Mouse (Mus musculus): ENCODE data around the gene Cbx7. TPM values are rescaled to one million over a fixed set of nuclear protein-coding genes. Genes with fewer than 3 reads are reported as not detected.

The Cbx7 gene
- polyA plus RNA-seq, 1 experiment, result 30.5 TPM

GRCm38 (mm10) chr15:80004644-80005340 is 33.9 kb upstream of the Cbx7 start:
- WGBS, result 32% methylated on average over 14 of the region's 14 CpGs
- DNase-seq (ENCODE audit: low read depth, low spot score), result no peak

DNA sequence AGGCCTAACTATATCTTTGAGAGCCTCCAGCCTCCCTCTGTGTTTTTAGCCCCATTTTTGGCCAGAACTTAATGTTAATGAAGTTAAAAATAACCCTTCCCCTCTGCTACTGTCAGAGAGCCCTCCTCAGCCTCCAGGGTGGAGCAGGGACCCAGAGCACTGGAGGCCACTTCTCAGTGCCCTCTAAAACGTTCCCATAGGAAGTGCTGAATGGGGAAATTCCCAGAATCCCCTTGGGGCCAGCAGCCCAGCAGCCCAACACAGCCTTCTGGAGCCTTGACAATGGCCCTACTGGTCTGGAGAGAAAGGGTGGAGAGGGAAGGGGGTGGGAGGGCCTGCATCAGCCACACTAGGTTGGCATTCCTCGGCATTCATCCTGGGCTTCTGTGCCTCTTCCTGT is 32.7 kb upstream of the Cbx7 start:
- no peak for DNase-seq (ENCODE audit: low read depth, low spot score)
- WGBS, result 57% methylated on average over 2 of the region's 2 CpGs

DNA sequence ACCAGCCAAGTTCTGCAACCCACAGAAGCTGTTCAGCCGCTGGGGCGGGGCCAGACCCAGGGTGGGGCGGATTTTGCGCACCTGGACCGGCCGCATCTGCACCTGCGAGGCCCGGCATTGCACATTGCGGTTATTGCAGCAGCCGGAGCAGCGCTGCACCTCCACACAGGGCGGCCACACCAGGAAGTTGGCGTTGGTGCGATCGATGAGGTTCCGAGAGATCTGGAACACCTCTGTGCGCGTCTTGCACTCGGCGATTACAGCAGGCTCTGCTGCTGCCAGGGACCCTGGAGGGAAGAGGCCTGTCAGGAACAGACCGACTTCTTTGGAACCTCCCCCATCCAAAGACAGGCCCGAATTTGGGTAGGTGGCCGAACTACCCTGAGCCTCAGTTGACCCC is 30.7 kb upstream of the Cbx7 start:
- DNase-seq (ENCODE audit: low read depth, low spot score), result no peak
- 73% methylated on average over 23 of the region's 23 CpGs for WGBS

GRCm38 (mm10) chr15:80000694-80001093 is 29.8 kb upstream of the Cbx7 start:
- WGBS, result 61% methylated on average over 8 of the region's 8 CpGs
- DNase-seq (ENCODE audit: low read depth, low spot score), result no peak

GRCm38 (mm10) chr15:79997988-79998387 is 27.1 kb upstream of the Cbx7 start:
- WGBS, result 70% methylated on average over 3 of the region's 3 CpGs
- DNase-seq (ENCODE audit: low read depth, low spot score), result no peak

- 92% methylated on average over 11 of the region's 11 CpGs for WGBS
- DNase-seq (ENCODE audit: low read depth, low spot score), result no peak
Observed at GRCm38 (mm10) chr15:79996781-79997180, 25.9 kb upstream of the Cbx7 start.

DNA sequence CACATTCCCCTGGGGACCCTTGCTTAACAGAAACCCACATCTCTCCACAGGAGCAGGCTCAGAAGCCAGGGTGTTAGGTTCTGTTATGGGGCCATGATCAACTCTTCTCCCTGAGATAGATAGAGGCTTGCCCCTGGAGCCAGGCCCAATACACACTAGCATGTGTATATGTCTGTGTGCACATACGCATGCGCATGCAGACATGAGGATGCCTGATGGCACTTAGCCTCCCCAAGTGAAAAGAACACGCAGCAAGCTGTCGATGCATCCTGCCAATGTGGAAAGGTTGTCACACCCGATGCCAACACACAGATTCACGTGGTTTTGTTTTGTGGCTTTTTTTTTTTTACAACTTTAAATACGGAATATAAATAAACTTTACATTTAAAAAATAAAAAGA is 24.6 kb upstream of the Cbx7 start:
- WGBS, result 85% methylated on average over 7 of the region's 7 CpGs
- no peak for DNase-seq (ENCODE audit: low read depth, low spot score)

DNA sequence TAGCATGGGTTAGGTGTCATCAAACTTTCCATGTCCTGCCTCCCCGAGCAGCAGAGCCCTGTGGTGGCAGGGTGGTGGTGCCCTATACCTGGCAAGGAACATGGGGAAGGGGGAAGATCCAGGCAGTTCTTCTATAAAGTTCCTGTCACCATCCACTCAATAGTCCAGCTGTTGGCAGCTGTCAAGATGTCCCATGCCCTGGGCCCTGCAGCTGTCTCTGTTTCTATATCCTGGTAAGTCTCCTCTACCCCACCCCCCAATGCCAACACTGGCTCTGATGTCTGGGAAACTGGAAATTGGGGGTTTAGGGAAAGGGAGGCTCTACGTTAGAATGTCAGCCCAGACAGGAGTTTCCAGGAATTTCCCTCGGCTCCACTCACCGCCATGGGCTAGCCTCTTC is 23.6 kb upstream of the Cbx7 start:
- 81% methylated on average over 4 of the region's 4 CpGs for WGBS
- no peak for DNase-seq (ENCODE audit: low read depth, low spot score)

DNA sequence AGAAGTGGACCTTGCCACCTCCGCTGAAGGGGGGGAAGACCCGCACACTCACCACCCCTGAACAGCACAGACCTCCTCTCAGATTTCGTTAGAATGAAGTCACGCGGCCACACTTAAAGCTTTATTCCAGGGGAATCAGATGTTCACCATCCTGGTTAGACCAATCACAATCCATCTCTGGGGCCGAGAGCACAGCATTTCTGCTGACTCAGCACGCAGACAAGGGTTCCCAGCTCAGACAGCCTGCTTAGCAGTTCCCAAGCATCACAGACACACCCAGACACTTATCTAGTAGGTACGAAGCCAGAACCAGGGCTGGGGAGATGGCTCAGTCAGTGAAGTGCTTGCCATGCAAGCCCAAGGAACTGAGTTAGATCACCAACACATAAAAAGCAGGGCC is 15.3 kb upstream of the Cbx7 start:
- 71% methylated on average over 8 of the region's 8 CpGs for WGBS

DNA sequence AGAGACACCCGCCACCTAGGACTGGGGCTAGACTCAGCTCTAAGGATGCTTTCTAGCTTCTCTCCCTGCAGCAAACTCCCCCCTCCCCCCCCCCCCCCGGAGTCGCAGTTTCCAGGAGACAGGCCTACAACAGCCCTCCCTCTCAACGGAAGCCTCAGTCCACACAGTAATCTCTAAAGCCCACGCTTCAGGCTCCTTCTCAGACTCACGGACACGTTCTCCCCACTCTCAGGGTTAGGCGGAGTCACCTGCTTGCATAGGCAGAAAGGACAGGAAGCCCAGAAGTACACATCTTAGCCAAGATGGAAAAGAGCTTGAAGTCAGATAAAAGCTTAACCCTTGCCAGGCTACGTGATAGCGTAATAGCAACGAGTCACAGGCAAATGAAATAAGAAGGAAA is 14.6 kb upstream of the Cbx7 start:
- WGBS, result 63% methylated on average over 11 of the region's 11 CpGs
- DNase-seq (ENCODE audit: low read depth, low spot score), result no peak

More for the DNA sequence above, 15.3 kb upstream of the Cbx7 start:
- no peak for DNase-seq (ENCODE audit: low read depth, low spot score)

DNA sequence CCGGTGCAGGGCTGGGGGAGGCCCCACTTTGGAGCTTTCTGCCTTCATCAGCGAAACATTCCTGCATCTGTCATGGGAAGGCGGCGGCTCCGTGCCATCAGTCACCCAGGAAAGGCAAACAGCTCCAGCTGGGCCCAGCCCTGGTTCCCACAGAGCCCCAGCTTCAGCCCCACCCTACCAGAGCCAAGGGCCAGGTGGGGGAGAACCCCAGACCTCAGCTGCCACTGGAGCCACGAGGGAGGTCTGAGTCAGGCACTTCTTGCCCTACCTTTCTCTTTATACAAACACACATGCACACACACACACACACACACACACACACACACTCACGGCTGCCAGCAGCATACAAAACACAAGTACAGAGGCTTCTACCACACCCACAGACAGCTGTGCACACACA is 13.2 kb upstream of the Cbx7 start:
- peak; percentile 3 for DNase-seq (ENCODE audit: low read depth, low spot score)
- WGBS, result 20% methylated on average over 7 of the region's 7 CpGs

DNA sequence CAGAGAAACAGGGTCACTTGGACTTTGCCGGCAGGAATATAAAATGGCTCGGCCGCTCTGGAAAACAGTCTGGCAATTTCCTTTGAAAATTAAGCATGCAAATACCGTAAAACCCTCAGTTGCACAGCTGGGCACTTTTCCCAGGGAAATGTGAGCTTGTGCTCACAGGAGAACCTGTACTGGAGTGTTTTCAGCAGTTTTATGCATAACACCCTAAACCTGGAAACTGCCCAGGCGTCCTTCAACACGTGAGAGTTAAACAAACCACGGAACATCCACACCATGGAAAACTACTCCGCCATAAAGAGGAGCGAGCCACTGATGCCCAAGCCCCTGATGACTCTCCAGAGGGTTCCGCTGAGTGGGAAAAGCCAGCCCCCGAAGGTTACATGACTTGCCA is 9.8 kb upstream of the Cbx7 start:
- WGBS, result 43% methylated on average over 11 of the region's 11 CpGs
- DNase-seq (ENCODE audit: low read depth, low spot score), result no peak

GRCm38 (mm10) chr15:79972186-79972585 is 1.3 kb upstream of the Cbx7 start:
- 96% methylated on average over 11 of the region's 11 CpGs for WGBS
- no peak for DNase-seq (ENCODE audit: low read depth, low spot score)

- WGBS, result 95% methylated on average over 18 of the region's 18 CpGs
Observed at GRCm38 (mm10) chr15:79970491-79970890, 428 bp downstream of the Cbx7 start.

GRCm38 (mm10) chr15:79967346-79967745 is 3.6 kb downstream of the Cbx7 start:
- 76% methylated on average over 6 of the region's 6 CpGs for whole genome bisulfite sequencing
- DNase-seq (ENCODE audit: low read depth, low spot score), result no peak

More at GRCm38 (mm10) chr15:79970491-79970890, 428 bp downstream of the Cbx7 start:
- no peak for DNase-seq (ENCODE audit: low read depth, low spot score)

DNA sequence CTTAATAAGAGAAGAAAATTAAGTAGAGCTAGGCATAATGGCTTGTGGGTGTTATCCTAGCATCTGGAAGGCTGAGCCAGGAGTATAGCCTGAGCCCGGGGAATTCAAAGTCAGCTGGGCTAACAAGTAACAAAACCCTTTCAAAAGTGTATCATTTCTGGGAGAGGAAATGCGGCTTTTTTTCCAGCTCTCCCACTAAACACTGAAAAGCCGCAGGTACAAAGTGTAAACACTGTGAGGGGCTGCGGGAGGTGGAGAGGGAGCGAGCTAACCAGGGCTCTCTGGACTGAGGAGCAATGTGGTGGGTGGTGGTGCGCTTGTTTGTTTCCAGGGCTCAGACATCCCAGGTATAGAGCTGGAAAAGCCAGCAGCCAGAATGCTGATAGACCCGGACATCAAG is 6.5 kb downstream of the Cbx7 start:
- WGBS, result 71% methylated on average over 7 of the region's 7 CpGs
- DNase-seq (ENCODE audit: low read depth, low spot score), result no peak

DNA sequence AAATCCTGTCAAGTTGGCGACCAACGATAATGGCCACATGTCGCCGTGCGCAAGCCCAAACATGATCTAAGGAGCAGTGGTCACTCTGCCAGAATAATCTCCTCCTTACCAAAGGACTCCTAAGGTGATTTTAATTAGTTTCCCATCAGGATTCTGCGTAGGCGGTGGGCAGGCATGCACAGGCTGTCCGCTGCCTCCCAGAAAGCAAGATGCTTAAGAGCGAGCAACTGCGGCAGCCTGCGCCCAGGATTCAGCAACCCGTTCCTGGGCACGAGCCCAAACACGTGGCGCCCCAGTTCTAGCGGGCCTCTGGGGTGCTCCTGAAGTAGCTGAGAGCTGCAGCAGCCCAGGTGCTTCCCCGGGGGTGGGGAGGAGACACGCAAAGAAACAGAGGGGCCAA is 8.3 kb downstream of the Cbx7 start:
- 88% methylated on average over 18 of the region's 18 CpGs for WGBS
- no peak for DNase-seq (ENCODE audit: low read depth, low spot score)

GRCm38 (mm10) chr15:79961366-79961921 is 9.5 kb downstream of the Cbx7 start:
- no peak for DNase-seq (ENCODE audit: low read depth, low spot score)
- WGBS, result 73% methylated on average over 9 of the region's 9 CpGs

DNA sequence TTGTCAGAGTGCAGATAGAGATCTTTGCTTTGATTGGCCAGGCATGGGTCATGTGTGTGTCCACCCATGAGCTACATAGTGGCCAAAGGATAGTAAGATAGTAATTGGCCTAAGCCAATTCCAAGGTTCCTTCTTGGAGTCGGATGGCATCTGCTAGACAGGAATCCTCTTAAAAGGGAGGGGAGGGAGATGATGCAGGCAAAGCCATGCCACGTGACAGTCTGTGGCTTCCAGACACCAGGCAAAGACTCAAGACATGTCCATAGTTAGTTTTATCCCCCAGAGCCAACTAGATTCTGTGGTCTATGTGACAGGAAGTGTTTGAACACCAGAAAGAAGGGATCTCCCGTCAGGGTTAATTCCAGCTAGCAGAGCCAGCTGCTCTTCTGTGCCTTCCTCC is 12.5 kb downstream of the Cbx7 start:
- 53% methylated on average over 3 of the region's 3 CpGs for WGBS
- no peak for DNase-seq (ENCODE audit: low read depth, low spot score)

DNA sequence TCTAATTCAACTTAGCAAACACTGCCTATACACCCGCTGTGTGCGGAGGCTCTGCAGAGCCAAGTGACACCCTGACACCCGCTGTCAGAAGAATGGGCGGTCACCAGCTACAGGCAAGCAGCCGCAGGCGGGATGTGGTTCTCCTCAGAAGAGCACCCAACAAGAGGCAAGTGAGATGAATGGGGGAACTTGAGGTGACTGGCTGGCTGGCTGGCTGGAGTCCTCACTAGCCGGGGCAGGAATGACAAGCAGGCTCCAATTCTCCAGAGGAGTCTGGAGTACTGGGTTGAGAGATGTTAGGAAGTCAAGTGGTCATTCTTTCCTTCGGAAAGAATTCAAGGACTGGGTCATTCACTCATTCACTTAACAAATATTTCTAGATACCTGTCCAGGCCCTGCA is 14.4 kb downstream of the Cbx7 start:
- no peak for DNase-seq (ENCODE audit: low read depth, low spot score)

GRCm38 (mm10) chr15:79953470-79953869 is 17.4 kb downstream of the Cbx7 start:
- DNase-seq (ENCODE audit: low read depth, low spot score), result no peak
- WGBS, result 47% methylated on average over 7 of the region's 7 CpGs

More for the DNA sequence above, 14.4 kb downstream of the Cbx7 start:
- WGBS, result 59% methylated on average over 8 of the region's 8 CpGs
